Mouse (Mus musculus): ENCODE results near the gene Capn7.

GRCm38 (mm10) chr14:31410737-31411136 lies 74.3 kb downstream of the Capn7 start:
- no peak for TF ChIP-seq EP300 (IDR thresholded peaks at IDR 0.05; ENCODE audit: low read depth)
- no peak for TF ChIP-seq CTCF (IDR thresholded peaks at IDR 0.05; ENCODE audit: low read depth)
